Mouse (Mus musculus) bone marrow macrophage, adult 2 months (primary cell): ENCODE data around the gene Pkd1l1.

Experiments used
- CTCF ChIP-seq: IDR thresholded peaks from 2 replicates; pipeline ENCODE4 v1.5.1; 2012; ENCODE audit warnings: low read depth, mild to moderate bottlenecking, low read length, moderate library complexity
- POLR2A ChIP-seq: IDR thresholded peaks from 2 replicates; pipeline ENCODE4 v1.6.1; 2012; ENCODE audit warnings: mild to moderate bottlenecking, low read depth, low read length, borderline replicate concordance

- TF ChIP-seq POLR2A, result no peak
- TF ChIP-seq CTCF, result no peak
Measured at GRCm38 (mm10) chr11:8958108-8958507, 15.0 kb downstream of the Pkd1l1 start.
